Mouse (Mus musculus): ENCODE measurements at regions not wholly inside any gene's neighbourhood (a gene's known extent, or its start where the extent isn't known, plus 50 kb on each side); places are given as distances from the start of the nearest gene placed in this dataset.
A peak's percentile ranks its signal among the peaks of the same experiment; 100 is the strongest.

GRCm38 (mm10) chr3:70483066-70483743 is 475.8 kb downstream of the Otol1 start:
- Histone ChIP-seq H3K9me3 (replicated peaks) (no peaks in the 10 kb centered on the region), H3K4me2 (replicated peaks) (no peak overlapping the region), H3K36me3 (no peaks in the 10 kb centered on the region), H3K9ac (no peak overlapping the region), H3K4me3 (replicated peaks) (no peak overlapping the region), H3K27me3 (no peaks in the 10 kb centered on the region), H3K4me1 (no peaks in the 10 kb centered on the region), H3K27ac (replicated peaks) (no peak overlapping the region)
- WGBS, result 59% methylated on average over 5 of the region's 5 CpGs
- no peak for ATAC-seq (ENCODE audit: insufficient number of reproducible peaks, low FRiP score, low TSS enrichment, low read depth)

GRCm38 (mm10) chr3:70496431-70496830 is 489.0 kb downstream of the Otol1 start:
- no peaks in the 10 kb centered on the region for H3K9me3 ChIP-seq (replicated peaks)
- H3K27ac ChIP-seq (replicated peaks), result no peak overlapping the region
- no peaks in the 10 kb centered on the region for H3K36me3 ChIP-seq
- no peaks in the 10 kb centered on the region for H3K4me1 ChIP-seq
- no peak overlapping the region for H3K4me2 ChIP-seq (replicated peaks)
- no peak overlapping the region for H3K4me3 ChIP-seq (replicated peaks)
- no peaks in the 10 kb centered on the region for H3K27me3 ChIP-seq
- no peak for ATAC-seq (ENCODE audit: insufficient number of reproducible peaks, low FRiP score, low TSS enrichment, low read depth)
- H3K9ac ChIP-seq, result no peak overlapping the region

- H3K9me3 ChIP-seq (replicated peaks), result no peaks in the 10 kb centered on the region
- H3K9ac ChIP-seq, result no peak overlapping the region
- H3K4me2 ChIP-seq (replicated peaks), result no peak overlapping the region
- no peak overlapping the region for H3K27ac ChIP-seq (replicated peaks)
- H3K27me3 ChIP-seq, result no peaks in the 10 kb centered on the region
- no peaks in the 10 kb centered on the region for H3K4me1 ChIP-seq
- H3K36me3 ChIP-seq, result no peaks in the 10 kb centered on the region
- no peak for ATAC-seq (ENCODE audit: insufficient number of reproducible peaks, low FRiP score, low TSS enrichment, low read depth)
- H3K4me3 ChIP-seq (replicated peaks), result no peak overlapping the region
- 67% methylated on average over 5 of the region's 5 CpGs for WGBS
Observed at GRCm38 (mm10) chr3:70500245-70500858, 492.9 kb downstream of the Otol1 start.

- Histone ChIP-seq H3K9me3 (replicated peaks) (no peaks in the 10 kb centered on the region), H3K4me1 (no peaks in the 10 kb centered on the region), H3K9ac (no peak overlapping the region), H3K36me3 (no peaks in the 10 kb centered on the region), H3K4me2 (replicated peaks) (no peak overlapping the region), H3K27ac (replicated peaks) (peak overlapping the region; percentile 3; the same call in 1 of the 2 replicates), H3K4me3 (replicated peaks) (no peak overlapping the region), H3K27me3 (no peaks in the 10 kb centered on the region)
- no peak for ATAC-seq (ENCODE audit: insufficient number of reproducible peaks, low FRiP score, low TSS enrichment, low read depth)
- WGBS, result 44% methylated on average over 9 of the region's 9 CpGs
Observed at GRCm38 (mm10) chr3:70500991-70501961, 493.9 kb downstream of the Otol1 start.

GRCm38 (mm10) chr3:70533593-70534321 is 526.3 kb downstream of the Otol1 start:
- H3K9ac ChIP-seq, result no peak overlapping the region

GRCm38 (mm10) chr3:70535084-70535483 is 527.7 kb downstream of the Otol1 start:
- no peaks in the 10 kb centered on the region for H3K27me3 ChIP-seq
- no peak overlapping the region for H3K9ac ChIP-seq
- no peak overlapping the region for H3K4me2 ChIP-seq (replicated peaks)
- no peaks in the 10 kb centered on the region for H3K4me1 ChIP-seq
- no peak overlapping the region for H3K4me3 ChIP-seq (replicated peaks)
- no peak overlapping the region for H3K27ac ChIP-seq (replicated peaks)
- H3K9me3 ChIP-seq (replicated peaks), result no peaks in the 10 kb centered on the region
- no peaks in the 10 kb centered on the region for H3K36me3 ChIP-seq
- ATAC-seq (ENCODE audit: insufficient number of reproducible peaks, low FRiP score, low TSS enrichment, low read depth), result no peak
- WGBS, result 50% methylated on average over 2 of the region's 2 CpGs

More at GRCm38 (mm10) chr3:70533593-70534321, 526.3 kb downstream of the Otol1 start:
- WGBS, result 95% methylated on average over 2 of the region's 2 CpGs
- H3K36me3 ChIP-seq, result no peaks in the 10 kb centered on the region
- ATAC-seq (ENCODE audit: insufficient number of reproducible peaks, low FRiP score, low TSS enrichment, low read depth), result no peak
- no peaks in the 10 kb centered on the region for H3K27me3 ChIP-seq
- no peak overlapping the region for H3K4me2 ChIP-seq (replicated peaks)
- no peaks in the 10 kb centered on the region for H3K4me1 ChIP-seq
- H3K4me3 ChIP-seq (replicated peaks), result no peak overlapping the region
- H3K9me3 ChIP-seq (replicated peaks), result no peaks in the 10 kb centered on the region
- H3K27ac ChIP-seq (replicated peaks), result no peak overlapping the region

- H3K9ac ChIP-seq, result no peak overlapping the region
- 76% methylated on average over 1 of the region's 1 CpGs for WGBS
- H3K27me3 ChIP-seq, result no peaks in the 10 kb centered on the region
- H3K27ac ChIP-seq (replicated peaks), result no peak overlapping the region
- no peaks in the 10 kb centered on the region for H3K4me1 ChIP-seq
- no peaks in the 10 kb centered on the region for H3K9me3 ChIP-seq (replicated peaks)
- no peak overlapping the region for H3K4me3 ChIP-seq (replicated peaks)
- H3K4me2 ChIP-seq (replicated peaks), result no peak overlapping the region
- ATAC-seq (ENCODE audit: insufficient number of reproducible peaks, low FRiP score, low TSS enrichment, low read depth), result no peak
- H3K36me3 ChIP-seq, result no peaks in the 10 kb centered on the region
Observed at GRCm38 (mm10) chr3:70543911-70544310, 536.5 kb downstream of the Otol1 start.

GRCm38 (mm10) chr3:70557821-70558220 is 550.4 kb downstream of the Otol1 start:
- ATAC-seq (ENCODE audit: insufficient number of reproducible peaks, low FRiP score, low TSS enrichment, low read depth), result no peak
- H3K27ac ChIP-seq (replicated peaks), result no peak overlapping the region
- no peak overlapping the region for H3K4me2 ChIP-seq (replicated peaks)
- no peaks in the 10 kb centered on the region for H3K9me3 ChIP-seq (replicated peaks)
- no peaks in the 10 kb centered on the region for H3K27me3 ChIP-seq
- 69% methylated on average over 4 of the region's 4 CpGs for WGBS
- H3K4me3 ChIP-seq (replicated peaks), result no peak overlapping the region
- H3K4me1 ChIP-seq, result no peaks in the 10 kb centered on the region
- H3K36me3 ChIP-seq, result no peaks in the 10 kb centered on the region
- no peak overlapping the region for H3K9ac ChIP-seq

- H3K27me3 ChIP-seq, result no peaks in the 10 kb centered on the region
- no peaks in the 10 kb centered on the region for H3K36me3 ChIP-seq
- 87% methylated on average over 3 of the region's 3 CpGs for WGBS
- H3K4me3 ChIP-seq (replicated peaks), result no peak overlapping the region
- no peak for ATAC-seq (ENCODE audit: insufficient number of reproducible peaks, low FRiP score, low TSS enrichment, low read depth)
- no peak overlapping the region for H3K4me2 ChIP-seq (replicated peaks)
- H3K9me3 ChIP-seq (replicated peaks), result no peaks in the 10 kb centered on the region
- no peak overlapping the region for H3K27ac ChIP-seq (replicated peaks)
- no peaks in the 10 kb centered on the region for H3K4me1 ChIP-seq
- H3K9ac ChIP-seq, result no peak overlapping the region
Observed at GRCm38 (mm10) chr3:70566140-70566857, 558.9 kb downstream of the Otol1 start.

GRCm38 (mm10) chr3:70594785-70595184 is 587.4 kb downstream of the Otol1 start:
- Histone ChIP-seq H3K9ac (no peak overlapping the region), H3K4me2 (replicated peaks) (no peak overlapping the region), H3K9me3 (replicated peaks) (no peaks in the 10 kb centered on the region), H3K27me3 (no peaks in the 10 kb centered on the region), H3K27ac (replicated peaks) (no peak overlapping the region), H3K36me3 (no peaks in the 10 kb centered on the region), H3K4me1 (no peaks in the 10 kb centered on the region), H3K4me3 (replicated peaks) (no peak overlapping the region)
- WGBS, result 39% methylated on average over 4 of the region's 4 CpGs
- ATAC-seq (ENCODE audit: insufficient number of reproducible peaks, low FRiP score, low TSS enrichment, low read depth), result no peak

All from embryonic facial prominence, embryonic 15.5 days (tissue).